Mouse (Mus musculus) kidney, adult 2 months (tissue): ENCODE results near the gene 1700023F06Rik. TPM values are rescaled to one million over a fixed set of nuclear protein-coding genes. Genes with fewer than 3 reads are reported as not detected.
A peak's percentile ranks its signal among the peaks of the same experiment; 100 is the strongest.

Experiments used
- DNase-seq: peaks from one replicate; pipeline ENCODE4 v3.0.0; 2021
- H3K27ac ChIP-seq: fragments of 200-500 bp; 2 replicates; pipeline ENCODE4 v1.5.1; 2012; ENCODE audit warnings: low read depth, low read length, control low read depth, inconsistent platforms; ENCODE audit not compliant: insufficient read depth
- H3K27me3 ChIP-seq: fragments of 200-500 bp; replicated peaks from 2 replicates; pipeline ENCODE4 v1.6.1; 2012; ENCODE audit warnings: mild to moderate bottlenecking, moderate library complexity, low read length, inconsistent platforms; ENCODE audit not compliant: control insufficient read depth, insufficient read depth
- H3K36me3 ChIP-seq: fragments of 200-500 bp; 2 replicates; pipeline ENCODE4 v1.6.1; 2012; ENCODE audit warnings: mild to moderate bottlenecking, moderate library complexity, low read length, inconsistent platforms; ENCODE audit not compliant: control insufficient read depth, insufficient read depth
- H3K4me1 ChIP-seq: fragments of 200-500 bp; 2 replicates; pipeline ENCODE4 v1.6.1; 2011; ENCODE audit warnings: low read length; ENCODE audit not compliant: control insufficient read depth, insufficient read depth
- H3K4me3 ChIP-seq: fragments of 200-500 bp; 2 replicates; pipeline ENCODE4 v1.5.1; 2011; ENCODE audit warnings: mild to moderate bottlenecking, low read depth, low read length, control low read depth; ENCODE audit not compliant: insufficient read depth
- CTCF ChIP-seq: fragments of 200-500 bp; conservative IDR thresholded peaks from 2 replicates; pipeline ENCODE4 v1.5.1; 2011; ENCODE audit warnings: low read depth, mild to moderate bottlenecking, control low read depth, low read length, moderate library complexity, mixed read lengths; ENCODE audit not compliant: insufficient read depth, insufficient read length
- POLR2A ChIP-seq: fragments of 200-500 bp; IDR thresholded peaks from one replicate; pipeline ENCODE4 v1.6.1; 2011; ENCODE audit warnings: low read depth, low read length, control low read depth
- WGBS: fragments of 180-500 bp; shearing (Covaris S2); methylation state at CpG from one replicate; pipeline ENCODE4 v1.1.7; 2018; 5-methylcytosine and 5-hydroxymethylcytosine counted together
- polyA plus RNA-seq: library from polyadenylated mRNA; depleted of rRNA; stranded (reverse); fragments of >200 nt; gene quantifications from 2 replicates; pipeline ENCODE4 v1.2.3, GENCODE M21; 2012

Gene 1700023F06Rik
- polyA plus RNA-seq, 1 experiment: 0.09 TPM

GRCm38 (mm10) chr11:103170111-103170493, 38.3 kb downstream of the 1700023F06Rik start:
- DNase-seq: no peak
- no peak for TF ChIP-seq POLR2A
- TF ChIP-seq CTCF: no peak
- H3K4me1 ChIP-seq: peaks cover 29% of the 10 kb centered on the region; the same call in 1 of the 2 replicates
- peak overlapping the region; percentile 74; the same call in 1 of the 2 replicates for H3K4me3 ChIP-seq
- no peaks in the 10 kb centered on the region for H3K27me3 ChIP-seq
- H3K36me3 ChIP-seq: no peaks in the 10 kb centered on the region
- 49% methylated on average over 3 of the region's 3 CpGs for WGBS
- H3K27ac ChIP-seq: no peak overlapping the region

GRCm38 (mm10) chr11:103169664-103170063, 38.7 kb downstream of the 1700023F06Rik start:
- no peak for DNase-seq
- Histone ChIP-seq H3K27ac (no peak overlapping the region), H3K4me1 (peaks cover 26% of the 10 kb centered on the region; the same call in 1 of the 2 replicates), H3K36me3 (no peaks in the 10 kb centered on the region), H3K4me3 (no peak overlapping the region), H3K27me3 (no peaks in the 10 kb centered on the region)
- WGBS: 87% methylated on average over 5 of the region's 5 CpGs
- TF ChIP-seq POLR2A: no peak
- TF ChIP-seq CTCF: no peak

- Histone ChIP-seq H3K27ac (no peak overlapping the region), H3K27me3 (no peaks in the 10 kb centered on the region), H3K36me3 (no peaks in the 10 kb centered on the region), H3K4me1 (peaks cover 18% of the 10 kb centered on the region; the same call in 1 of the 2 replicates), H3K4me3 (no peak overlapping the region)
- 26% methylated on average over 9 of the region's 9 CpGs for WGBS
- no peak for TF ChIP-seq POLR2A
- TF ChIP-seq CTCF: peak; percentile 99
- peak; percentile 86 for DNase-seq
These were observed 39.5 kb downstream of the 1700023F06Rik start for GRCm38 (mm10) chr11:103168690-103169390.

GRCm38 (mm10) chr11:103164391-103164790, 44.0 kb downstream of the 1700023F06Rik start:
- no peaks in the 10 kb centered on the region; the same call in 1 of the 2 replicates for H3K4me1 ChIP-seq
- WGBS: 37% methylated on average over 10 of the region's 10 CpGs
- DNase-seq: no peak

GRCm38 (mm10) chr11:103162132-103162531, 46.2 kb downstream of the 1700023F06Rik start:
- no peak for DNase-seq
- 90% methylated on average over 5 of the region's 5 CpGs for WGBS

More at GRCm38 (mm10) chr11:103164391-103164790, 44.0 kb downstream of the 1700023F06Rik start:
- Histone ChIP-seq H3K27ac (no peak overlapping the region), H3K4me3 (no peak overlapping the region), H3K36me3 (no peaks in the 10 kb centered on the region), H3K27me3 (no peaks in the 10 kb centered on the region)
- no peak for TF ChIP-seq CTCF
- TF ChIP-seq POLR2A: no peak

GRCm38 (mm10) chr11:103161449-103161848, 46.9 kb downstream of the 1700023F06Rik start:
- Histone ChIP-seq H3K27ac (no peak overlapping the region), H3K27me3 (no peaks in the 10 kb centered on the region), H3K36me3 (no peaks in the 10 kb centered on the region), H3K4me1 (peaks cover 3% of the 10 kb centered on the region; the same call in 1 of the 2 replicates), H3K4me3 (no peak overlapping the region)
- TF ChIP-seq CTCF (peak; percentile 24), POLR2A (no peak)
- no peak for DNase-seq
- 85% methylated on average over 7 of the region's 7 CpGs for WGBS

More at GRCm38 (mm10) chr11:103162132-103162531, 46.2 kb downstream of the 1700023F06Rik start:
- Histone ChIP-seq H3K4me1 (peaks cover 3% of the 10 kb centered on the region; the same call in 1 of the 2 replicates), H3K27ac (no peak overlapping the region), H3K36me3 (no peaks in the 10 kb centered on the region), H3K4me3 (no peak overlapping the region), H3K27me3 (no peaks in the 10 kb centered on the region)
- TF ChIP-seq POLR2A (no peak), CTCF (peak; percentile 47)

GRCm38 (mm10) chr11:103160738-103161137, 47.6 kb downstream of the 1700023F06Rik start:
- Histone ChIP-seq H3K4me3 (no peak overlapping the region), H3K27me3 (no peaks in the 10 kb centered on the region), H3K36me3 (no peaks in the 10 kb centered on the region), H3K4me1 (peaks cover 3% of the 10 kb centered on the region; the same call in 1 of the 2 replicates), H3K27ac (no peak overlapping the region)
- no peak for DNase-seq
- 91% methylated on average over 11 of the region's 11 CpGs for WGBS
- TF ChIP-seq POLR2A: no peak
- TF ChIP-seq CTCF: no peak
